Mouse (Mus musculus) forebrain, embryonic 11.5 days (tissue): ENCODE data around the gene Serpina3n. TPM values are rescaled to one million over a fixed set of nuclear protein-coding genes. Genes with fewer than 3 reads are reported as not detected.
"Not testable (repeated sequence)": the region's sequence is repeated elsewhere in the genome, so short reads cannot be mapped to it uniquely, and the experiment has no call there.

ENCODE experiments used
- ATAC-seq: fragments of 200-750 bp; cut with Nextera tagmentation; replicated peaks from 2 replicates; pipeline ENCODE4 v1.8.0; 2017; ENCODE audit warnings: moderate TSS enrichment; ENCODE audit not compliant: low FRiP score
- DNase-seq: peaks from one replicate; pipeline ENCODE4 v3.0.0-alpha.2; 2017; ENCODE audit warnings: low spot score
- H3K27ac ChIP-seq: fragments of 300-500 bp; sonication (generic); 2 replicates; pipeline ENCODE4 v1.5.1; 2014; ENCODE audit warnings: low read depth, low read length
- H3K27me3 ChIP-seq: fragments of 300-500 bp; sonication (generic); 2 replicates; pipeline ENCODE4 v1.6.1; 2014; ENCODE audit warnings: mild to moderate bottlenecking, low read length, mixed read lengths; ENCODE audit not compliant: control insufficient read depth, insufficient read depth
- H3K36me3 ChIP-seq: fragments of 300-500 bp; sonication (generic); 2 replicates; pipeline ENCODE4 v1.6.1; 2014; ENCODE audit warnings: mild to moderate bottlenecking, low read length, moderate library complexity, mixed read lengths; ENCODE audit not compliant: control insufficient read depth, insufficient read depth
- H3K4me1 ChIP-seq: fragments of 300-500 bp; sonication (generic); replicated peaks from 2 replicates; pipeline ENCODE4 v1.6.1; 2014; ENCODE audit warnings: low read length, mixed read lengths; ENCODE audit not compliant: control insufficient read depth, insufficient read depth
- H3K4me2 ChIP-seq: fragments of 300-500 bp; sonication (generic); 2 replicates; pipeline ENCODE4 v1.6.1; 2014; ENCODE audit warnings: low read depth, mild to moderate bottlenecking, low read length, moderate library complexity, mixed read lengths; ENCODE audit not compliant: severe bottlenecking
- H3K4me3 ChIP-seq: fragments of 300-500 bp; sonication (generic); 2 replicates; pipeline ENCODE4 v1.5.1; 2014; ENCODE audit warnings: low read depth, low read length
- H3K9ac ChIP-seq: fragments of 300-500 bp; sonication (generic); 2 replicates; pipeline ENCODE4 v1.6.1; 2014; ENCODE audit warnings: low read length
- H3K9me3 ChIP-seq: fragments of 300-500 bp; sonication (generic); 2 replicates; pipeline ENCODE4 v1.6.1; 2016; ENCODE audit warnings: low read length, mixed read lengths; ENCODE audit not compliant: control insufficient read depth
- whole genome bisulfite sequencing: fragments of 180-500 bp; shearing (Covaris S2); extraction: QIAGEN DNeasy Blood & Tissue Kit; methylation state at CpG from one replicate; pipeline ENCODE4 v1.1.7; 2014; 5-methylcytosine and 5-hydroxymethylcytosine counted together
- polyA plus RNA-seq: library from polyadenylated mRNA; unstranded; fragments of >200 nt; fragmentation: Nextera tagmentation; extraction: Ambion mirVana; gene quantifications from 2 replicates; pipeline ENCODE4 v1.2.1, GENCODE M21; 2014

The Serpina3n gene
- polyA plus RNA-seq, 1 experiment from 2014 or later: not detected

GRCm38 (mm10) chr12:104388477-104388876 lies 18.1 kb upstream of the Serpina3n start:
- H3K4me3 ChIP-seq: no peak overlapping the region
- no peak for ATAC-seq
- H3K36me3 ChIP-seq: no peaks in the 10 kb centered on the region
- no peaks in the 10 kb centered on the region for H3K4me1 ChIP-seq
- H3K4me2 ChIP-seq: no peak overlapping the region
- H3K9me3 ChIP-seq: no peaks in the 10 kb centered on the region
- H3K27ac ChIP-seq: no peak overlapping the region
- no peaks in the 10 kb centered on the region for H3K27me3 ChIP-seq
- H3K9ac ChIP-seq: no peak overlapping the region
- DNase-seq: no peak

GRCm38 (mm10) chr12:104391057-104391456 lies 15.5 kb upstream of the Serpina3n start:
- H3K36me3 ChIP-seq, H3K27ac ChIP-seq, H3K4me2 ChIP-seq, H3K9me3 ChIP-seq, H3K27me3 ChIP-seq, ATAC-seq, H3K9ac ChIP-seq, H3K4me1 ChIP-seq, DNase-seq, H3K4me3 ChIP-seq: not testable (repeated sequence)
- whole genome bisulfite sequencing: 74% methylated on average over 2 of the region's 2 CpGs

GRCm38 (mm10) chr12:104403968-104404367 lies 2.6 kb upstream of the Serpina3n start:
- Histone ChIP-seq H3K4me3 (no peak overlapping the region), H3K9me3 (no peaks in the 10 kb centered on the region), H3K4me1 (no peaks in the 10 kb centered on the region), H3K4me2 (no peak overlapping the region), H3K27me3 (no peaks in the 10 kb centered on the region), H3K36me3 (no peaks in the 10 kb centered on the region), H3K9ac (no peak overlapping the region), H3K27ac (no peak overlapping the region)
- ATAC-seq: no peak
- 88% methylated on average over 5 of the region's 5 CpGs for WGBS
- no peak for DNase-seq

GRCm38 (mm10) chr12:104412507-104412906 lies 6.0 kb downstream of the Serpina3n start:
- H3K36me3 ChIP-seq: no peaks in the 10 kb centered on the region
- H3K9ac ChIP-seq: no peak overlapping the region
- ATAC-seq (no peak), DNase-seq (no peak)
- WGBS: 88% methylated on average over 6 of the region's 6 CpGs
- H3K27me3 ChIP-seq: no peaks in the 10 kb centered on the region
- no peak overlapping the region for H3K27ac ChIP-seq
- H3K4me3 ChIP-seq: no peak overlapping the region
- no peaks in the 10 kb centered on the region for H3K4me1 ChIP-seq
- H3K4me2 ChIP-seq: no peak overlapping the region
- no peaks in the 10 kb centered on the region for H3K9me3 ChIP-seq

GRCm38 (mm10) chr12:104414576-104414975 lies 8.0 kb downstream of the Serpina3n start:
- DNase-seq (no peak), ATAC-seq (no peak)
- 68% methylated on average over 2 of the region's 2 CpGs for WGBS
- Histone ChIP-seq H3K27me3 (no peaks in the 10 kb centered on the region), H3K36me3 (no peaks in the 10 kb centered on the region), H3K4me3 (no peak overlapping the region), H3K9me3 (no peaks in the 10 kb centered on the region), H3K27ac (no peak overlapping the region), H3K9ac (no peak overlapping the region), H3K4me2 (no peak overlapping the region), H3K4me1 (0 out of 2 replicates have a peak, but pooled peaks cover 2% of the 10 kb centered on the region)

GRCm38 (mm10) chr12:104415625-104416315 lies 9.2 kb downstream of the Serpina3n start:
- H3K9me3 ChIP-seq: no peaks in the 10 kb centered on the region
- H3K9ac ChIP-seq: no peak overlapping the region
- H3K27ac ChIP-seq: no peak overlapping the region
- H3K4me3 ChIP-seq: no peak overlapping the region
- ATAC-seq (no peak), DNase-seq (no peak)
- WGBS: 66% methylated on average over 6 of the region's 6 CpGs
- H3K36me3 ChIP-seq: no peaks in the 10 kb centered on the region
- no peaks in the 10 kb centered on the region for H3K27me3 ChIP-seq
- H3K4me2 ChIP-seq: no peak overlapping the region
- 0 out of 2 replicates have a peak, but pooled peaks cover 2% of the 10 kb centered on the region for H3K4me1 ChIP-seq

- Histone ChIP-seq H3K27me3 (no peaks in the 10 kb centered on the region), H3K4me2 (peak overlapping the region; percentile 42), H3K9me3 (no peaks in the 10 kb centered on the region), H3K36me3 (no peaks in the 10 kb centered on the region), H3K9ac (peak overlapping the region; percentile 12), H3K27ac (no peak overlapping the region), H3K4me3 (peak overlapping the region; percentile 17; the same call in 1 of the 2 replicates), H3K4me1 (0 out of 2 replicates have a peak, but pooled peaks cover 2% of the 10 kb centered on the region)
- DNase-seq: peak; percentile 95
- 19% methylated on average over 17 of the region's 17 CpGs for WGBS
- peak; percentile 84 for ATAC-seq
Measured at GRCm38 (mm10) chr12:104418340-104419135, 12.0 kb downstream of the Serpina3n start.

GRCm38 (mm10) chr12:104419136-104419462 lies 12.6 kb downstream of the Serpina3n start:
- ATAC-seq: peak; percentile 44
- Histone ChIP-seq H3K4me3 (no peak overlapping the region), H3K4me2 (no peak overlapping the region), H3K9me3 (no peaks in the 10 kb centered on the region), H3K9ac (no peak overlapping the region), H3K4me1 (0 out of 2 replicates have a peak, but pooled peaks cover 2% of the 10 kb centered on the region), H3K36me3 (no peaks in the 10 kb centered on the region), H3K27ac (no peak overlapping the region), H3K27me3 (no peaks in the 10 kb centered on the region)
- 14% methylated on average over 2 of the region's 2 CpGs for WGBS
- no peak for DNase-seq
